Mouse (Mus musculus) heart, adult 2 months (tissue): ENCODE measurements around the gene Atg2a.
A peak's percentile ranks its signal among the peaks of the same experiment; 100 is the strongest.

Experiments used
- CTCF ChIP-seq: fragments of 200-600 bp; IDR thresholded peaks from 2 replicates; pipeline ENCODE4 v1.8.1; 2022; ENCODE audit warnings: antibody characterized with exemption, mild to moderate bottlenecking, moderate library complexity
- EP300 ChIP-seq: fragments of 200-500 bp; IDR thresholded peaks from 2 replicates; pipeline ENCODE4 v1.6.1; 2011; ENCODE audit warnings: low read depth, low read length, control low read depth; ENCODE audit not compliant: insufficient read depth
- POLR2A ChIP-seq: fragments of 200-500 bp; IDR thresholded peaks from 2 replicates; pipeline ENCODE4 v1.6.1; 2011; ENCODE audit warnings: mild to moderate bottlenecking, low read depth, low read length, control low read depth; ENCODE audit not compliant: insufficient read depth

DNA sequence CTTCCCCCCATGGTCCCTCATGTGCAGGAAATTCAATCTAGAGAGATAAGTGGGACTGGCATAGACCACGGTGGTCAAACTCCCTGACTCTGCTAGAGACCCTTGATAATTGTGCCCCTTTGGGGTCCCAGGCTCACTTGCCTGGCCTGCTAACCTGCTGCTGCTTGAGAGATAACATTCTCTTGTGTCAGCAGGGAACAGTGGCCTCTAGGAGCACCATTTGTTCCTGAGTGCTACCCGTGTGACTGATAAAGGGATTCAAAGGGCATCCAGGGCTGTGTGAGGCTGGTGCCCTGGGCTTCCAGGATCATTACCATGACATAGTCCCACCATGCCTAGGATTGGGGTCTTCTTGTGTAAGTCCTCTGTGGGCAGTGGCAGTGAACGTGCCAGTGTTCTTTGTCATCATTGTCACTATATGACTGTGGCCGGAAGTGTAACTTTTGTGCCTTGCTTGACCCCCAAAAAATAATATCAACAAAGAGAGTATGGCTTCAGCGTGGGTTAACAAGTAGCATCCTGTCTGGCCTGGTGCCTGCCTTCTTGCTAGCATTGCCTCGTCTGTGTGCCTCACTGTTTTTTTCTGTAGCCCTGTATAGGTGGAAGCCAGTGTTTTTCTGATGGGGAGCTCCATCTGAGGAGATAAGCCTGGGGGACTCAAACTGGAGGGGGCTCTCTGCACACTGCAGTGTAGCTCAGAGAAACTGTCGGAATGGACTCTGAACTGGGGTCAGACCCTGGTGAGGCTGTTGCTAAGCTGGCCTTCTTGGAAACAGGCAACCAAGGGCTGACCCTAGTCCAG, 44.4 kb downstream of the Atg2a start:
- no peak for TF ChIP-seq CTCF
- no peak for TF ChIP-seq POLR2A
- peak; percentile 65; the same call in 1 of the 2 replicates for TF ChIP-seq EP300
